Mouse (Mus musculus): Measurements from ENCODE around the gene Trim45. TPM values are rescaled to one million over a fixed set of nuclear protein-coding genes. Genes with fewer than 3 reads are reported as not detected.

Trim45 gene
- polyA plus RNA-seq, 1 experiment from 2014 or later, result 4.3 TPM

GRCm38 (mm10) chr3:100951531-100951930 lies 29.5 kb downstream of the Trim45 start:
- Histone ChIP-seq H3K36me3 (ENCODE audit: control insufficient read depth, insufficient read depth, low read length) (peaks cover 10% of the 10 kb centered on the region; the same call in 1 of the 2 replicates), H3K27me3 (replicated peaks; ENCODE audit: control insufficient read depth, insufficient read depth, low read length) (no peaks in the 10 kb centered on the region), H3K4me2 (ENCODE audit: low read depth, low read length) (no peak overlapping the region), H3K9ac (ENCODE audit: low read depth, low read length) (no peak overlapping the region), H3K4me1 (ENCODE audit: control insufficient read depth, insufficient read depth, low read length) (no peaks in the 10 kb centered on the region), H3K27ac (ENCODE audit: low read length) (no peak overlapping the region), H3K4me3 (ENCODE audit: low read length) (no peak overlapping the region), H3K9me3 (ENCODE audit: control insufficient read depth, low read length) (no peaks in the 10 kb centered on the region)
- 92% methylated on average over 4 of the region's 4 CpGs for WGBS
- no peak for ATAC-seq

- H3K9me3 ChIP-seq (ENCODE audit: control insufficient read depth, low read length), result no peaks in the 10 kb centered on the region
- no peak for ATAC-seq
- H3K4me1 ChIP-seq (ENCODE audit: control insufficient read depth, insufficient read depth, low read length), result no peaks in the 10 kb centered on the region
- H3K27ac ChIP-seq (ENCODE audit: low read length), result no peak overlapping the region
- peaks cover 5% of the 10 kb centered on the region; the same call in 1 of the 2 replicates for H3K36me3 ChIP-seq (ENCODE audit: control insufficient read depth, insufficient read depth, low read length)
- H3K9ac ChIP-seq (ENCODE audit: low read depth, low read length), result no peak overlapping the region
- no peak overlapping the region for H3K4me2 ChIP-seq (ENCODE audit: low read depth, low read length)
- H3K4me3 ChIP-seq (ENCODE audit: low read length), result no peak overlapping the region
- no peaks in the 10 kb centered on the region for H3K27me3 ChIP-seq (replicated peaks; ENCODE audit: control insufficient read depth, insufficient read depth, low read length)
These were observed 32.6 kb downstream of the Trim45 start for GRCm38 (mm10) chr3:100954616-100955015.

GRCm38 (mm10) chr3:100961007-100961406 lies 39.0 kb downstream of the Trim45 start:
- no peak overlapping the region for H3K27ac ChIP-seq (ENCODE audit: low read length)
- WGBS, result 63% methylated on average over 5 of the region's 5 CpGs
- ATAC-seq, result no peak
- no peaks in the 10 kb centered on the region for H3K4me1 ChIP-seq (ENCODE audit: control insufficient read depth, insufficient read depth, low read length)
- no peak overlapping the region; the same call in 1 of the 2 replicates for H3K9ac ChIP-seq (ENCODE audit: low read depth, low read length)
- H3K36me3 ChIP-seq (ENCODE audit: control insufficient read depth, insufficient read depth, low read length), result peaks cover 9% of the 10 kb centered on the region; the same call in 1 of the 2 replicates
- H3K9me3 ChIP-seq (ENCODE audit: control insufficient read depth, low read length), result no peaks in the 10 kb centered on the region
- no peak overlapping the region for H3K4me3 ChIP-seq (ENCODE audit: low read length)
- H3K4me2 ChIP-seq (ENCODE audit: low read depth, low read length), result no peak overlapping the region
- no peaks in the 10 kb centered on the region for H3K27me3 ChIP-seq (replicated peaks; ENCODE audit: control insufficient read depth, insufficient read depth, low read length)

GRCm38 (mm10) chr3:100961501-100961900 lies 39.5 kb downstream of the Trim45 start:
- peaks cover 9% of the 10 kb centered on the region; the same call in 1 of the 2 replicates for H3K36me3 ChIP-seq (ENCODE audit: control insufficient read depth, insufficient read depth, low read length)
- H3K9ac ChIP-seq (ENCODE audit: low read depth, low read length), result no peak overlapping the region
- H3K4me2 ChIP-seq (ENCODE audit: low read depth, low read length), result no peak overlapping the region
- H3K27me3 ChIP-seq (replicated peaks; ENCODE audit: control insufficient read depth, insufficient read depth, low read length), result no peaks in the 10 kb centered on the region
- no peak overlapping the region for H3K27ac ChIP-seq (ENCODE audit: low read length)
- no peaks in the 10 kb centered on the region for H3K4me1 ChIP-seq (ENCODE audit: control insufficient read depth, insufficient read depth, low read length)
- WGBS, result 90% methylated on average over 7 of the region's 7 CpGs
- H3K4me3 ChIP-seq (ENCODE audit: low read length), result no peak overlapping the region
- no peak for ATAC-seq
- no peaks in the 10 kb centered on the region for H3K9me3 ChIP-seq (ENCODE audit: control insufficient read depth, low read length)

- Histone ChIP-seq H3K4me3 (ENCODE audit: low read length) (no peak overlapping the region), H3K4me2 (ENCODE audit: low read depth, low read length) (no peak overlapping the region), H3K36me3 (ENCODE audit: control insufficient read depth, insufficient read depth, low read length) (peaks cover 9% of the 10 kb centered on the region; the same call in 1 of the 2 replicates), H3K27me3 (replicated peaks; ENCODE audit: control insufficient read depth, insufficient read depth, low read length) (no peaks in the 10 kb centered on the region), H3K4me1 (ENCODE audit: control insufficient read depth, insufficient read depth, low read length) (no peaks in the 10 kb centered on the region), H3K9me3 (ENCODE audit: control insufficient read depth, low read length) (no peaks in the 10 kb centered on the region), H3K27ac (ENCODE audit: low read length) (no peak overlapping the region), H3K9ac (ENCODE audit: low read depth, low read length) (no peak overlapping the region)
- WGBS, result 80% methylated on average over 14 of the region's 14 CpGs
- ATAC-seq, result no peak
These were observed 42.0 kb downstream of the Trim45 start for GRCm38 (mm10) chr3:100963849-100964542.

GRCm38 (mm10) chr3:100969176-100969917 lies 47.3 kb downstream of the Trim45 start, which contains the start of gene Ttf2:
Gene Ttf2 (minus strand): TSS chr3:100969663.
- Histone ChIP-seq H3K27ac (ENCODE audit: low read length) (no peak within 1 kb of the TSS), H3K36me3 (ENCODE audit: control insufficient read depth, insufficient read depth, low read length) (no peaks in the 10 kb centered on the region), H3K4me2 (ENCODE audit: low read depth, low read length) (peak within 1 kb of the TSS; percentile 84), H3K9me3 (ENCODE audit: control insufficient read depth, low read length) (no peaks in the 10 kb centered on the region), H3K27me3 (replicated peaks; ENCODE audit: control insufficient read depth, insufficient read depth, low read length) (no peaks in the 10 kb centered on the region), H3K4me3 (ENCODE audit: low read length) (peak within 1 kb of the TSS; percentile 71), H3K9ac (ENCODE audit: low read depth, low read length) (peak within 1 kb of the TSS; percentile 83), H3K4me1 (ENCODE audit: control insufficient read depth, insufficient read depth, low read length) (0 out of 2 replicates have a peak, but pooled peaks cover 4% of the 10 kb centered on the region)
- peak; percentile 99 for ATAC-seq
- under 1% methylated on average over 40 of the region's 40 CpGs for WGBS

- Histone ChIP-seq H3K27ac (ENCODE audit: low read length) (no peak overlapping the region), H3K9ac (ENCODE audit: low read depth, low read length) (no peak overlapping the region), H3K27me3 (replicated peaks; ENCODE audit: control insufficient read depth, insufficient read depth, low read length) (no peaks in the 10 kb centered on the region), H3K4me3 (ENCODE audit: low read length) (no peak overlapping the region), H3K9me3 (ENCODE audit: control insufficient read depth, low read length) (no peaks in the 10 kb centered on the region), H3K4me2 (ENCODE audit: low read depth, low read length) (no peak overlapping the region), H3K4me1 (ENCODE audit: control insufficient read depth, insufficient read depth, low read length) (0 out of 2 replicates have a peak, but pooled peaks cover 4% of the 10 kb centered on the region), H3K36me3 (ENCODE audit: control insufficient read depth, insufficient read depth, low read length) (no peaks in the 10 kb centered on the region)
- no peak for ATAC-seq
- WGBS, result 0% methylated on average over 1 of the region's 1 CpGs
These were observed 51.9 kb downstream of the Trim45 start for GRCm38 (mm10) chr3:100973906-100974305.

GRCm38 (mm10) chr3:100979290-100979689 lies 57.3 kb downstream of the Trim45 start:
- Histone ChIP-seq H3K4me1 (ENCODE audit: control insufficient read depth, insufficient read depth, low read length) (no peaks in the 10 kb centered on the region), H3K4me3 (ENCODE audit: low read length) (no peak overlapping the region), H3K9me3 (ENCODE audit: control insufficient read depth, low read length) (no peaks in the 10 kb centered on the region), H3K27ac (ENCODE audit: low read length) (no peak overlapping the region), H3K27me3 (replicated peaks; ENCODE audit: control insufficient read depth, insufficient read depth, low read length) (no peaks in the 10 kb centered on the region), H3K9ac (ENCODE audit: low read depth, low read length) (no peak overlapping the region), H3K36me3 (ENCODE audit: control insufficient read depth, insufficient read depth, low read length) (no peaks in the 10 kb centered on the region), H3K4me2 (ENCODE audit: low read depth, low read length) (no peak overlapping the region)
- no peak for ATAC-seq
- WGBS, result 84% methylated on average over 8 of the region's 8 CpGs

Data from intestine, embryonic 16.5 days (tissue).